Mouse (Mus musculus) myocyte (in vitro differentiated cells): ENCODE data around the gene Piwil1.

Experiments
- CEBPB ChIP-seq: IDR thresholded peaks from 2 replicates; pipeline ENCODE4 v1.6.1; 2011; ENCODE audit warnings: mild to moderate bottlenecking, moderate library complexity; ENCODE audit not compliant: poor library complexity, insufficient read depth, severe bottlenecking
- E2F4 ChIP-seq: IDR thresholded peaks from one replicate; pipeline ENCODE4 v1.6.1; 2011; ENCODE audit warnings: mild to moderate bottlenecking, control low read depth, moderate library complexity; ENCODE audit not compliant: insufficient read depth
- MAX ChIP-seq: IDR thresholded peaks from one replicate; pipeline ENCODE4 v1.6.1; 2011; ENCODE audit warnings: low read depth, mild to moderate bottlenecking, control low read depth
- MYOD1 ChIP-seq, 3 experiments: IDR thresholded peaks; one replicate each; pipeline ENCODE4 v1.6.1; 2011; ENCODE audit warnings: control low read depth in 2 of 3, low read depth in 2 of 3, mild to moderate bottlenecking in 2 of 3, moderate library complexity in 1 of 3; ENCODE audit not compliant: insufficient read length in 2 of 3, control insufficient read depth in 1 of 3
- MYOG ChIP-seq, 3 experiments: IDR thresholded peaks; one replicate each; pipeline ENCODE4 v1.6.1; 2011; ENCODE audit warnings: control low read depth in 2 of 3, low read depth in 2 of 3, mild to moderate bottlenecking in 2 of 3; ENCODE audit not compliant: insufficient read length in 2 of 3, control insufficient read depth in 1 of 3, insufficient read depth in 1 of 3
- POLR2A ChIP-seq: IDR thresholded peaks from one replicate; pipeline ENCODE4 v1.6.1; 2011; ENCODE audit warnings: low read depth, mild to moderate bottlenecking, control low read depth, moderate library complexity; ENCODE audit not compliant: insufficient read length
- POLR2AphosphoS2 ChIP-seq: IDR thresholded peaks from one replicate; pipeline ENCODE4 v1.6.1; 2011; ENCODE audit warnings: low read depth, control low read depth; ENCODE audit not compliant: insufficient read length
- REST ChIP-seq: IDR thresholded peaks from one replicate; pipeline ENCODE4 v1.6.1; 2011; ENCODE audit warnings: mild to moderate bottlenecking, control low read depth, moderate library complexity; ENCODE audit not compliant: insufficient read depth, insufficient read length
- SRF ChIP-seq: IDR thresholded peaks from one replicate; pipeline ENCODE4 v1.6.1; 2011; ENCODE audit warnings: low read depth; ENCODE audit not compliant: control insufficient read depth, insufficient read length
- TCF12 ChIP-seq: IDR thresholded peaks from one replicate; pipeline ENCODE4 v1.6.1; 2011; ENCODE audit warnings: mild to moderate bottlenecking, control low read depth; ENCODE audit not compliant: poor library complexity, insufficient read depth, severe bottlenecking
- TCF3 ChIP-seq: IDR thresholded peaks from one replicate; pipeline ENCODE4 v1.6.1; 2011; ENCODE audit warnings: low read depth, control low read depth; ENCODE audit not compliant: insufficient read length
- USF1 ChIP-seq: IDR thresholded peaks from one replicate; pipeline ENCODE4 v1.6.1; 2011; ENCODE audit warnings: low read depth, mild to moderate bottlenecking, control low read depth, moderate library complexity

- TF ChIP-seq E2F4 (no peak), POLR2A (no peak), USF1 (no peak), MAX (no peak), MYOG (IDR thresholded peaks at IDR 0.05; ENCODE audit: control insufficient read depth in 1 of 3, insufficient read depth in 1 of 3, insufficient read length in 2 of 3, low read depth in 2 of 3) (no peak), CEBPB (no peak), TCF12 (no peak), POLR2AphosphoS2 (no peak), MYOD1 (IDR thresholded peaks at IDR 0.05; ENCODE audit: control insufficient read depth in 1 of 3, insufficient read length in 2 of 3, low read depth in 2 of 3) (no peak), TCF3 (no peak), REST (no peak), SRF (no peak)
These were observed 74.1 kb downstream of the Piwil1 start for GRCm38 (mm10) chr5:128776386-128776785.
